Mouse (Mus musculus) liver, adult 2 months (tissue): ENCODE data around the gene Rph3al. TPM values are rescaled to one million over a fixed set of nuclear protein-coding genes. Genes with fewer than 3 reads are reported as not detected.

ENCODE experiments used
- DNase-seq: peaks from one replicate; pipeline ENCODE4 v3.0.0-alpha.2; 2011; ENCODE audit warnings: low read depth, low spot score; ENCODE audit errors: extremely low read depth
- H3K27ac ChIP-seq: fragments of 200-500 bp; replicated peaks from 2 replicates; pipeline ENCODE4 v1.5.1; 2012; ENCODE audit warnings: low read depth, mild to moderate bottlenecking, control low read depth, inconsistent platforms, low read length; ENCODE audit not compliant: insufficient read depth
- H3K27me3 ChIP-seq: fragments of 200-500 bp; 2 replicates; pipeline ENCODE4 v1.6.1; 2012; ENCODE audit warnings: mild to moderate bottlenecking, moderate library complexity, low read length, inconsistent platforms; ENCODE audit not compliant: control insufficient read depth, insufficient read depth
- H3K36me3 ChIP-seq: fragments of 200-500 bp; 2 replicates; pipeline ENCODE4 v1.6.1; 2012; ENCODE audit warnings: low read length, inconsistent platforms; ENCODE audit not compliant: control insufficient read depth, insufficient read depth
- H3K4me1 ChIP-seq: fragments of 200-500 bp; 2 replicates; pipeline ENCODE4 v1.6.1; 2011; ENCODE audit warnings: low read length; ENCODE audit not compliant: control insufficient read depth, insufficient read depth
- H3K4me3 ChIP-seq: fragments of 200-500 bp; 2 replicates; pipeline ENCODE4 v1.5.1; 2011; ENCODE audit warnings: low read depth, mild to moderate bottlenecking, control low read depth, low read length, moderate library complexity; ENCODE audit not compliant: insufficient read depth
- H3K79me2 ChIP-seq: fragments of 200-500 bp; 2 replicates; pipeline ENCODE4 v1.6.1; 2012; ENCODE audit warnings: inconsistent platforms, mild to moderate bottlenecking, low read length, moderate library complexity; ENCODE audit not compliant: control insufficient read depth, insufficient read depth
- H3K9ac ChIP-seq: fragments of 200-500 bp; 2 replicates; pipeline ENCODE4 v1.6.1; 2012; ENCODE audit warnings: low read depth, mild to moderate bottlenecking, control low read depth, inconsistent platforms, low read length
- CTCF ChIP-seq: fragments of 200-500 bp; IDR thresholded peaks from 2 replicates; pipeline ENCODE4 v1.5.1; 2011; ENCODE audit warnings: low read depth, low read length, control low read depth
- POLR2A ChIP-seq: fragments of 200-500 bp; IDR thresholded peaks from 2 replicates; pipeline ENCODE4 v1.6.1; 2011; ENCODE audit warnings: low read length, control low read depth; ENCODE audit not compliant: insufficient read depth; ENCODE audit errors: extremely low read depth
- WGBS: fragments of 180-500 bp; shearing (Covaris S2); methylation state at CpG from one replicate; pipeline ENCODE4 v1.1.7; 2018; 5-methylcytosine and 5-hydroxymethylcytosine counted together
- polyA plus RNA-seq: library from polyadenylated mRNA; depleted of rRNA; stranded (reverse); fragments of >200 nt; gene quantifications from 2 replicates; pipeline ENCODE4 v1.2.3, GENCODE M21; 2012
- total RNA-seq: library from RNA; depleted of rRNA; stranded (reverse); fragments of >200 nt; gene quantifications from 2 replicates; pipeline ENCODE4 v1.2.3, GENCODE M21; 2014

Rph3al gene
- total and polyA plus RNA-seq, 2 experiments, result 1.3 to 2.4 TPM

- no peak overlapping the region for H3K27ac ChIP-seq
- H3K27me3 ChIP-seq, result no peaks in the 10 kb centered on the region
- DNase-seq, result no peak
- 91% methylated on average over 6 of the region's 6 CpGs for WGBS
- no peak overlapping the region for H3K9ac ChIP-seq
- H3K36me3 ChIP-seq, result no peaks in the 10 kb centered on the region
- H3K4me3 ChIP-seq, result no peak overlapping the region
- TF ChIP-seq POLR2A, result no peak
- TF ChIP-seq CTCF, result no peak
- H3K79me2 ChIP-seq, result no peaks in the 10 kb centered on the region
- peaks cover 6% of the 10 kb centered on the region for H3K4me1 ChIP-seq
Observed at GRCm38 (mm10) chr11:75901339-75901738, 36.9 kb downstream of the Rph3al start.

- Histone ChIP-seq H3K9ac (no peak overlapping the region), H3K4me3 (no peak overlapping the region), H3K36me3 (no peaks in the 10 kb centered on the region), H3K27me3 (no peaks in the 10 kb centered on the region), H3K27ac (no peak overlapping the region), H3K79me2 (no peaks in the 10 kb centered on the region), H3K4me1 (peaks cover 4% of the 10 kb centered on the region)
- WGBS, result 85% methylated on average over 9 of the region's 9 CpGs
- TF ChIP-seq CTCF (no peak), POLR2A (no peak)
- no peak for DNase-seq
Observed at GRCm38 (mm10) chr11:75899676-75900075, 38.6 kb downstream of the Rph3al start.

GRCm38 (mm10) chr11:75898532-75898931 lies 39.7 kb downstream of the Rph3al start:
- 93% methylated on average over 9 of the region's 9 CpGs for WGBS
- DNase-seq, result no peak
- TF ChIP-seq POLR2A (no peak), CTCF (no peak)
- Histone ChIP-seq H3K4me3 (no peak overlapping the region), H3K36me3 (no peaks in the 10 kb centered on the region), H3K27ac (no peak overlapping the region), H3K79me2 (no peaks in the 10 kb centered on the region), H3K4me1 (no peaks in the 10 kb centered on the region), H3K27me3 (no peaks in the 10 kb centered on the region), H3K9ac (no peak overlapping the region)

GRCm38 (mm10) chr11:75894791-75895420 lies 43.3 kb downstream of the Rph3al start:
- no peak for TF ChIP-seq CTCF
- TF ChIP-seq POLR2A, result no peak
- no peak for DNase-seq
- H3K27ac ChIP-seq, result no peak overlapping the region
- H3K79me2 ChIP-seq, result no peaks in the 10 kb centered on the region
- no peaks in the 10 kb centered on the region for H3K36me3 ChIP-seq
- H3K4me1 ChIP-seq, result no peaks in the 10 kb centered on the region
- H3K27me3 ChIP-seq, result no peaks in the 10 kb centered on the region
- H3K9ac ChIP-seq, result no peak overlapping the region
- WGBS, result 84% methylated on average over 12 of the region's 12 CpGs
- no peak overlapping the region for H3K4me3 ChIP-seq

- no peaks in the 10 kb centered on the region for H3K36me3 ChIP-seq
- H3K4me3 ChIP-seq, result no peak overlapping the region
- no peak overlapping the region for H3K9ac ChIP-seq
- TF ChIP-seq POLR2A (no peak), CTCF (no peak)
- no peak overlapping the region for H3K27ac ChIP-seq
- H3K79me2 ChIP-seq, result no peaks in the 10 kb centered on the region
- WGBS, result 63% methylated on average over 2 of the region's 2 CpGs
- H3K27me3 ChIP-seq, result no peaks in the 10 kb centered on the region
- H3K4me1 ChIP-seq, result no peaks in the 10 kb centered on the region
- no peak for DNase-seq
Observed at GRCm38 (mm10) chr11:75893956-75894355, 44.3 kb downstream of the Rph3al start.

GRCm38 (mm10) chr11:75887349-75887748 lies 50.9 kb downstream of the Rph3al start:
- no peak for DNase-seq
- Histone ChIP-seq H3K27ac (no peak overlapping the region), H3K9ac (no peak overlapping the region), H3K27me3 (no peaks in the 10 kb centered on the region), H3K4me1 (no peaks in the 10 kb centered on the region), H3K4me3 (no peak overlapping the region), H3K79me2 (no peaks in the 10 kb centered on the region), H3K36me3 (no peaks in the 10 kb centered on the region)
- TF ChIP-seq POLR2A, result no peak
- TF ChIP-seq CTCF, result no peak
- 92% methylated on average over 3 of the region's 3 CpGs for WGBS
